Mouse (Mus musculus) T-helper 2 cell (primary cell): ENCODE data around the gene Gm10553.
"Not testable (repeated sequence)": the region's sequence is repeated elsewhere in the genome, so short reads cannot be mapped to it uniquely, and the experiment has no call there.

Source experiments
- in situ Hi-C: fragments of 300-600 bp; cut with MboI, MseI; formaldehyde crosslinking; loops from one replicate; pipeline ENCODE4 v1.15.1; 2025; ENCODE audit warnings: high pct_unique_total_duplicates

Gene Gm10553

DNA sequence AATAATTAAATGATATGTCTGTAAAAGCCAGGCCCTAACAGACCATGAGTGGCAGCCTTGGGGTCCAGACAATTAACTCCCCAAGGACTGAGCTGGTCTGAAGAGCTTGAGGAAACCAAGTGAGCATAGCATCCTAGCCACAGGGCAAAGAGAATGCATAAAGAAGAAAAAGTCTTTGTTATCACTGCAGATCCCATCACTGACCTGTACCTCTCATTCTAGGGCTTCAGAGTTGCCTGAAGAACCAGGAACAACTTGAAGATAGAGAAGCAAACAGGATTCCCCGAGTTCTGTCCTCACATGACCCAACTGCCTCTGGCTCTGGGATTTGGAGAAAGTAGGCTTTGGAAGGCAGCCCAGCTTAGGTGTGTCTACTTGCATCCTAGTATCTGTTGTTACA lies at the start of gene Gm10553:
Gene Gm10553, plus strand, starts transcription at position 301 of the 400 bp plus-strand sequence.
- in situ Hi-C loops, result loop anchor here (25.0 kb wide), 1 partner anchor 662 kb away; no protein-coding TSS in a partner anchor

- in situ Hi-C loops, result loop anchor here (5.0 to 10.0 kb wide), 2 partner anchors 113 to 436 kb away; no protein-coding TSS in a partner anchor
Measured at GRCm38 (mm10) chr1:85071690-85072089, 28.3 kb upstream of the Gm10553 start.

DNA sequence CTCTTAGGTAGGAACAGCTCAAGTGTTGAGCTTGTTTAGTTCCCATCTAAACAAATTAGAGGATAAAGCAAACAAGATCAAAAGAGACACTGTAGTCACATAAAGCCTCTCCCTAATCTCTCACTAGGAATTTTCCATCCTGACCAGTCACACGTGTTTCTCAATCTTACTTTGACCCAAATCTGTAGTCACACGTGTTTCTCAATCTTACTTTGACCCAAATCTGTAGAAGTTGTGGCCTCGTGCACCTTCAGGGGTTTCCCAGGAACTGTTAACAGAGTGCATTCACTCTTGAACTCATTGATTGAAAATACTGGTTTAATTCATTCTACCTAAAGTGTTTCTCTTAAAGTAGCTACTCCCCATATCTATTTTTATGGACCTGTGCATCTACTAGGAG lies 26.9 kb upstream of the Gm10553 start:
- in situ Hi-C loops, result loop anchor here (5.0 to 10.0 kb wide), 2 partner anchors 112 to 434 kb away; no protein-coding TSS in a partner anchor

DNA sequence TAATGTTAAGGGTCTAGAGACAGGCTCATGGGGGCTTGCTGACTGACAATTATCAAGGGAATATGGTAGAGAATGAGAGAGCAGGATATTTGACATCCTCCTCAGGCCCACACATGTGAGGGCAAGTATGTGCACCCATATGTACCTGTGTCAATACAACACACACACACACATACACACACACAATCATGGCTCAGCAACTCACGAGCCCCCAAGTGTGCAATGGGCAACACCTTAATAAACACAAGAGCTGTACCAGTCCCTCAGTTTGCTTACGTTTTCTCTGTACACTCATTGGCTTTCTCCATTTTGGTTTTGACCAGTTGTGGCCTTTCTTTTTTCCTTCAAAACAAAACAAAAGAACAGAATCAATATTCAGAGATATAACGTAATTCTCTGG lies 15.2 kb upstream of the Gm10553 start:
- in situ Hi-C loops, result not testable (repeated sequence)

DNA sequence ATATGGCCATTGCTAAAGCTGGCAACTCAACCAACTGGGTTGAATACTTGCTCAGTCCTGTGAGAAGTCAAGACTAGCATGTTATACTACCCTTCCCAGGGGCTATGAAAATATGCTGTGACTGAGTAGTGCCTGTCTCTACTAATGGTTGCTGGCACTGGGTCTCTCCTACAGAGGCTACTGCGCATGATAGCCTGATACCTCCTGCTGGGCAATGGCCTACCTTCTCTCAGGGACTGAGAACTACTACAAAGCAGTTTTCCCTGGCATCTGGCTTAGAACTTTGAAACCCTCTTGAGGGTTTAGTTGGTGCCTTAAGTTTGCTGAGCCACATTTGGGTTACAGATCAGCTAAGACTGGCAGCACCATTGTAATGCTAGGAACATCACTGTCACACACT lies 13.8 kb upstream of the Gm10553 start:
- in situ Hi-C loops, result not testable (repeated sequence)

GRCm38 (mm10) chr1:85092169-85092568 lies 7.8 kb upstream of the Gm10553 start:
- in situ Hi-C loops, result not testable (repeated sequence)

GRCm38 (mm10) chr1:85093011-85093572 lies 6.9 kb upstream of the Gm10553 start:
- in situ Hi-C loops, result not testable (repeated sequence)

GRCm38 (mm10) chr1:85099081-85099480 lies 883 bp upstream of the Gm10553 start:
- in situ Hi-C loops, result not testable (repeated sequence)

DNA sequence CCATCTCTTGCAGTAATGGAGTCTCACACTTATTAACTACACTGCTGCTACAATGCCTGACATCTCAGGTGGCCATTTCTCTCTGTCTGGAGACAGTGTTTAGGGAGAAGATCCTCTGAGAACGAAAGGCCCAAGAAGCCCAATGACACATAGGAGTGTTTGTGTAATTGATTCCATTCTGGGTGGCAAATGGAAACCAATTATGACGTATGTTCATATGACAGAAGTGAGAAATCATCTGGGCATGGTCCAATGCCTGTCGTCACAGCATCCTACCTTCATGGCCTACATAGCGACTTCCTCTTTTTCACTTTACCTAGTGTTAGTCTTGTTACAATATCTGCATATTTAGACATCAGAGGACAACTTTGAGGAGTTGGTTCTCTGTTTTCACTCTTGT lies 1.8 kb downstream of the Gm10553 start:
- in situ Hi-C loops, result loop anchor here (25.0 kb wide), 1 partner anchor 661 kb away; no protein-coding TSS in a partner anchor

- in situ Hi-C loops, result loop anchor here (25.0 kb wide), 1 partner anchor 657 kb away; no protein-coding TSS in a partner anchor
Measured at GRCm38 (mm10) chr1:85105336-85105735, 5.4 kb downstream of the Gm10553 start.

GRCm38 (mm10) chr1:85106013-85106412 lies 6.0 kb downstream of the Gm10553 start:
- in situ Hi-C loops, result loop anchor here (25.0 kb wide), 1 partner anchor 656 kb away; no protein-coding TSS in a partner anchor

GRCm38 (mm10) chr1:85109753-85110152 lies 9.8 kb downstream of the Gm10553 start, which contains the start of gene A530032D15Rik:
Gene A530032D15Rik (minus strand): TSS chr1:85109853.
- in situ Hi-C loops, result loop anchor here (5.0 to 25.0 kb wide), 5 partner anchors 115 to 653 kb away; partner anchors contain the start of gene Sp110

DNA sequence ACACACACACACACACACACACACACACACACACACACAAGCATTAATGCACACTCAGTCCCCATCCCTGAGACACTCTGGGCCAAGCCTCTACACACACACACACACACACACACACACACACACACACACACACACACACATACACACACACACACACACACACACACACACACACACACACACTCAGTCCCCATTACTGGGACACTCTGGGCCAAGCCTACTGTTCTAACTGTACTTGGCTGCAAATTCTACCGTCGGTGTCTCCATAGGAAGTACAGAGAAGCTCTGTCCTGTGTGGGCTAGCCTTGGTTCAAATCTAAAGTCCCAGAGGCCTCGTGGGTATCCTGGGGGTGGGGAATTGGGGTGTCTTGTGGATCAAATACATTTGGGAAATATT lies 10.9 kb downstream of the Gm10553 start:
- in situ Hi-C loops, result loop anchor here (5.0 to 25.0 kb wide), 5 partner anchors 116 to 651 kb away; partner anchors contain the start of gene Sp110

GRCm38 (mm10) chr1:85111572-85111971 lies 11.6 kb downstream of the Gm10553 start:
- in situ Hi-C loops, result loop anchor here (5.0 to 25.0 kb wide), 5 partner anchors 117 to 651 kb away; partner anchors contain the start of gene Sp110

- in situ Hi-C loops, result loop anchor here (5.0 to 25.0 kb wide), 5 partner anchors 117 to 650 kb away; partner anchors contain the start of gene Sp110
Measured at GRCm38 (mm10) chr1:85112266-85112665, 12.3 kb downstream of the Gm10553 start.

DNA sequence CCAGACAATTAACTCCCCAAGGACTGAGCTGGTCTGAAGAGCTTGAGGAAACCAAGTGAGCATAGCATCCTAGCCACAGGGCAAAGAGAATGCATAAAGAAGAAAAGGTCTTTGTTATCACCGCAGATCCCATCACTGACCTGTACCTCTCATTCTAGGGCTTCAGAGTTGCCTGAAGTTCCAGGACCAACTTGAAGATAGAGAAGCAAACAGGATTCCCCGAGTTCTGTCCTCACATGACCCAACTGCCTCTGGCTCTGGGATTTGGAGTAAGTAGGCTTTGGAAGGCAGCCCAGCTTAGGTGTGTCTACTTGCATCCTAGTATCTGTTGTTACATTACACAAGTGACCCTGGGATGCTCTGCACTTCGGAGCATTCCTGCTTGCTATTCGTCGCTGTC lies 12.9 kb downstream of the Gm10553 start:
- in situ Hi-C loops, result loop anchor here (5.0 to 25.0 kb wide), 5 partner anchors 118 to 649 kb away; partner anchors contain the start of gene Sp110

DNA sequence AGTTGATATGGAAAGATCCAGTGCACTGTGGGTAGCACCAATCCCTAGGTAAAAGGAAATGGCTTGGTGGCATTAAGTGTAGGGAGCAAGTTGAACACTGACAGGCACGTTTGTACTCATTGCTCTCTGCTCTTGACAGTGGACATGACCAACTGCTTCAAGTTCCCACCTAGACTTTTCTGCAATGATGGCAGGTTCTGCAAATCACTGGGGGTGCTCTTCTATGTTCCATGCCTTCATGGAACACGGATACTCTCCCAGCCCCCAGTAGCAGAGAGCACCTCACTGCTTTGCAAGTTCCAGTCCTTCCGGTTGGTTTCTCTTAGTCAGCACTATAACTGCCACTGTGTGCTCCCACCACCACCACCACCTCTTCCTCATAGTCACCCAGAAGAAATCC lies 14.1 kb downstream of the Gm10553 start:
- in situ Hi-C loops, result loop anchor here (5.0 to 25.0 kb wide), 5 partner anchors 119 to 648 kb away; partner anchors contain the start of gene Sp110

- in situ Hi-C loops, result loop anchor here (5.0 to 25.0 kb wide), 5 partner anchors 120 to 647 kb away; partner anchors contain the start of gene Sp110
Measured at GRCm38 (mm10) chr1:85114666-85115402, 14.9 kb downstream of the Gm10553 start.

DNA sequence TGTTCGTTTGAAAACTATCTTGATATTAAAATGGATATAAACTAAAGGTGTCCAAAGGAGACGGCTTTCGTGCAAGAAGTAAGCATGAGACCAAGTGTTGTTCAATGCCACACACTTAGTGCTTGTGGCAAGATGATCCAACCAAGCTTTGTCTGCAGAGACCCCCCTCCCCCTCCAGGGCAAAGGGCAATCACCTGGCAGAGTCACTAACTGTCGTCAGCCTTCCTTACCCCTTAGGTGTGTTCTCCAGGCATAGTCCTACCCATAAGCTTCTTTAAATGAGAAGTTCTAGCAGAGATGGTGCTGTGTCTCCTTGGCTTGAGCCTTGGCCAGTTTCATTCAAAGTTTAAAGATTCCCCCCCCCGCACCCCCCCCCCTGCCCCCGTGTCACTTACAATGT lies 17.6 kb downstream of the Gm10553 start:
- in situ Hi-C loops, result loop anchor here (10.0 to 25.0 kb wide), 3 partner anchors 123 to 645 kb away; no protein-coding TSS in a partner anchor

DNA sequence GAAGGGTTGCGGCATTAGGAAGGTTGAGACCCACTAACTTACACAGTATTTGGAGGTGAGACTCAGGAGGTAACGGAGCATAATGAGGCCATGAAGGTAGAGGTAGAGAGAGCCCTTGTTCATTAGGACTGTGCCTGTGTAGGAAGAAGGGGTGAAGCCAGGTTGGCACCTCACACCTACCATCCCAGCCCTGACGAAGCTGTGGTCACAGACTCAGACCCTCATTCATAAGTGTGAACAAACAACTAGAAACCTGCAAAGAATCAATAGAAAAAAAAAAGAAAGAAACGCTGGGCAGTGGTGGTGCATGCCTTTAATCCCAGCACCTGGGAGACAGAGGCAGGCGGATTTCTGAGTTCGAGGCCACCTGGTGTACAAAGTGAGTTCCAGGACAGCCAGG lies 18.4 kb downstream of the Gm10553 start:
- in situ Hi-C loops, result loop anchor here (10.0 to 25.0 kb wide), 3 partner anchors 124 to 644 kb away; no protein-coding TSS in a partner anchor

DNA sequence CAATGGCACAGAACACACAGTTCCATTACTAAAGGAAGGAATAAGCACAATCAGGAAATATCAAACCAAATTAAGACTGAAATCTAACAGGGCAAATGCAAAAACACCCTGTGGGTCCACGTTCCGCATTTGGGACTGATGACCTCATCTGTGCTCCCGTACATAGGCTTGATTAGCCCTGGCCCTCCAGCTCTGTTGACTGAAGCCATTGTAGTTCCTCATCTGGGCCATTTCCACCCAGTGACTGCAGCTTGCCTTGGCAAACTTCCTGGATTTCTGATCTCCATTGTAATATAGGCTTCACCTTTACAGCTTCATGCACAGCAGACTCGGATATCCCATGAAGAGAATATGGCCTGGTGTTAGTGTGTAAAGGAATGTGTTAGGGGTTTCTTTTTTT lies 21.9 kb downstream of the Gm10553 start:
- in situ Hi-C loops, result loop anchor here (25.0 kb wide), 1 partner anchor 640 kb away; no protein-coding TSS in a partner anchor

GRCm38 (mm10) chr1:85133671-85134070 lies 33.7 kb downstream of the Gm10553 start:
- in situ Hi-C loops, result loop anchor here (10.0 kb wide), 1 partner anchor 331 kb away; no protein-coding TSS in a partner anchor
